Mouse (Mus musculus) bone marrow macrophage, adult 2 months (primary cell): Measurements from ENCODE around the gene Clint1. TPM values are rescaled to one million over a fixed set of nuclear protein-coding genes. Genes with fewer than 3 reads are reported as not detected.
A peak's percentile ranks its signal among the peaks of the same experiment; 100 is the strongest.

Experiments used
- H3K27ac ChIP-seq: 2 replicates; pipeline ENCODE4 v1.5.1; 2012; ENCODE audit warnings: low read depth, low read length; ENCODE audit not compliant: insufficient read depth
- H3K4me1 ChIP-seq: 2 replicates; pipeline ENCODE4 v1.6.1; 2012; ENCODE audit warnings: low read length; ENCODE audit not compliant: control insufficient read depth, insufficient read depth
- H3K4me3 ChIP-seq: 2 replicates; pipeline ENCODE4 v1.5.1; 2012; ENCODE audit warnings: mild to moderate bottlenecking, low read length, moderate library complexity; ENCODE audit not compliant: insufficient read depth
- CTCF ChIP-seq: IDR thresholded peaks from 2 replicates; pipeline ENCODE4 v1.5.1; 2012; ENCODE audit warnings: low read depth, mild to moderate bottlenecking, low read length, moderate library complexity
- POLR2A ChIP-seq: IDR thresholded peaks from 2 replicates; pipeline ENCODE4 v1.6.1; 2012; ENCODE audit warnings: mild to moderate bottlenecking, low read depth, low read length, borderline replicate concordance
- polyA plus RNA-seq: library from polyadenylated mRNA; stranded (reverse); fragments of >200 nt; gene quantifications from 2 replicates; pipeline ENCODE4 v1.2.4, GENCODE M21; 2012; ENCODE audit not compliant: missing spikeins, insufficient read depth, insufficient read length

Clint1 gene
- polyA plus RNA-seq, 1 experiment = 67.7 TPM

- peaks cover 9% of the 10 kb centered on the region for H3K4me1 ChIP-seq
- no peak for TF ChIP-seq POLR2A
- TF ChIP-seq CTCF = peak; percentile 82
- H3K4me3 ChIP-seq = peak within 1 kb of the TSS; percentile 92
- H3K27ac ChIP-seq = no peak within 1 kb of the TSS
These were observed 92.8 kb downstream of the Clint1 start, which contains the start of gene Lsm11 for GRCm38 (mm10) chr11:45944643-45945156. Lsm11 (minus strand) TSS chr11:45944935.

- no peak overlapping the region for H3K27ac ChIP-seq
- TF ChIP-seq POLR2A (no peak), CTCF (no peak)
- H3K4me1 ChIP-seq = peaks cover 16% of the 10 kb centered on the region
- H3K4me3 ChIP-seq = no peak overlapping the region
These were observed 94.9 kb downstream of the Clint1 start for GRCm38 (mm10) chr11:45946796-45947195.

GRCm38 (mm10) chr11:45947491-45947890 is 95.6 kb downstream of the Clint1 start:
- no peak overlapping the region for H3K27ac ChIP-seq
- TF ChIP-seq POLR2A (no peak), CTCF (no peak)

GRCm38 (mm10) chr11:45955127-45955627 is 103.3 kb downstream of the Clint1 start, which contains the start of gene Thg1l:
Thg1l (minus strand) TSS chr11:45955494.
- H3K27ac ChIP-seq = peak within 1 kb of the TSS; percentile 86
- H3K4me3 ChIP-seq = peak within 1 kb of the TSS; percentile 97
- no peak for TF ChIP-seq POLR2A
- no peak for TF ChIP-seq CTCF
- H3K4me1 ChIP-seq = peaks cover 16% of the 10 kb centered on the region

More at GRCm38 (mm10) chr11:45947491-45947890, 95.6 kb downstream of the Clint1 start:
- Histone ChIP-seq H3K4me3 (no peak overlapping the region), H3K4me1 (peaks cover 21% of the 10 kb centered on the region)

- no peak for TF ChIP-seq POLR2A
- no peak for TF ChIP-seq CTCF
- Histone ChIP-seq H3K4me1 (peaks cover 2% of the 10 kb centered on the region; the same call in 1 of the 2 replicates), H3K27ac (no peak overlapping the region), H3K4me3 (no peak overlapping the region)
These were observed 107.7 kb downstream of the Clint1 start for GRCm38 (mm10) chr11:45959598-45959997.

GRCm38 (mm10) chr11:45960003-45960402 is 108.2 kb downstream of the Clint1 start:
- H3K4me3 ChIP-seq = no peak overlapping the region
- H3K4me1 ChIP-seq = peaks cover 2% of the 10 kb centered on the region; the same call in 1 of the 2 replicates
- H3K27ac ChIP-seq = no peak overlapping the region
- TF ChIP-seq POLR2A (no peak), CTCF (no peak)

Other genes starting within 250 kb of the Clint1 start
- 4.0 and 4.1 TPM in 2 replicates for gene Lsm11, start 92.9 kb downstream of the Clint1 start, polyA plus RNA-seq
- gene Thg1l, start 103.4 kb downstream of the Clint1 start, polyA plus RNA-seq = 6.2 and 8.6 TPM in 2 replicates
- gene Sox30, start 128.3 kb downstream of the Clint1 start, polyA plus RNA-seq = not detected in 2 replicates
- 46.6 and 58.9 TPM in 2 replicates for gene Gm12166, start 200.3 kb downstream of the Clint1 start, polyA plus RNA-seq
- 15.6 and 19.0 TPM in 2 replicates for gene Adam19, start 203.9 kb downstream of the Clint1 start, polyA plus RNA-seq